8 mouse cellular contexts compared by ENCODE assay signal in the genomic region with DNA sequence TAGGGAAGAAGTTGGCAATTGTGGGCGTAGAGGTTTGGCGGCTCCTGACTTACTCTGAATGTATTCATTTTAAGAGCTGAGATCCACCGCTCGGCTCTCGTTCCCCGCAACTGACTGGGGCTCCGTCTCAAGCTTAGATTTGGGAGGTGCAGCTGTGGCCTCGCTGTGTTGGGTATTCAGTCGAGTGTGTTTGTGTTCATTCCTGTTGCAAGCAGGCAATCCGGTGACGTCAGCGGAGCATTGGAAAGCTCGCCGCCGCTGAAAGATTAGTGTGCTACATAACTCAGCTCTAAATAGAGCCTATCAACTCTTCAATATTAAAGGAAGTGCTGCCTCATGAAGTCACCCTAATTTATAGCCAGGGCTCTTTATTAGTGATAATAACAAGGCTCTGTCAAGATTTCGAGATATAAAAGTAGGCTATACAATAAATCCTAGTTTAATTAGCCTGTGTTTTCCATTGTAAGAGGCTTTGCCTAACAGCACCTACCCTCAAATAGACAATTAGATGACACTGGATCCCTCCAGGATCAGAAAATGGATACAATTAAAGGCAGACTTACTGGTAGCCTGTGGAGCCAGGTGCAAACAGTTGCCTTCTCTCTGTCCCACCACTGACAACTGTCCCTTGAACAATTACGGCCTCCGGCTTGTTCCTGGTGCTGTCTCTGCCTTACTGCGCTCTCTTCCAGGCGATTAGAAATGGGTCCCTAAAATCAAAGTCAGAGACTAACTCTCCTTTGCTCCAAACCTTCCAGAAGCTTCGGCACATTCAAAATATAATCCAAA. TPM values are rescaled to one million over a fixed set of nuclear protein-coding genes. Genes with fewer than 3 reads are reported as not detected.
DNase-seq lines count a peak whose midpoint lies in the region; ATAC-seq and TF ChIP-seq lines count a peak whose summit lies in the region.

No protein-coding gene starts in this region.

- H3K4me3 ChIP-seq in hindbrain, postnatal 0 days (ENCODE audit: low read length), result no peak overlapping the region
- no peak overlapping the region for H3K4me3 ChIP-seq in hindbrain, embryonic 14.5 days (replicated peaks; ENCODE audit: low read length)
- peak overlapping the region; percentile 25 for H3K4me3 ChIP-seq in forebrain, embryonic 16.5 days (replicated peaks; ENCODE audit: low read length)

- intact Hi-C loops in left cerebral cortex, postnatal 36 days (cut with DNase I), result no loop called here

- no peaks in the 10 kb centered on the region for H3K9me3 ChIP-seq in hindbrain, postnatal 0 days (ENCODE audit: low read length)
- H3K9me3 ChIP-seq in hindbrain, embryonic 14.5 days (ENCODE audit: control insufficient read depth, low read length), result no peaks in the 10 kb centered on the region
- H3K9me3 ChIP-seq in forebrain, embryonic 16.5 days (ENCODE audit: control insufficient read depth, low read length), result no peaks in the 10 kb centered on the region

- peak overlapping the region; percentile 25 for H3K4me2 ChIP-seq in hindbrain, postnatal 0 days (ENCODE audit: low read depth, low read length)
- H3K4me2 ChIP-seq in hindbrain, embryonic 14.5 days (replicated peaks), result no peak overlapping the region
- peak overlapping the region; percentile 48 for H3K4me2 ChIP-seq in forebrain, embryonic 16.5 days (ENCODE audit: low read length)

- H3K27ac ChIP-seq in hindbrain, postnatal 0 days, result no peak overlapping the region
- H3K27ac ChIP-seq in hindbrain, embryonic 14.5 days, result no peak overlapping the region
- H3K27ac ChIP-seq in forebrain, embryonic 16.5 days (ENCODE audit: low read length), result no peak overlapping the region

- H3K4me1 ChIP-seq in hindbrain, postnatal 0 days (ENCODE audit: insufficient read depth, low read length), result no peaks in the 10 kb centered on the region
- no peaks in the 10 kb centered on the region for H3K4me1 ChIP-seq in hindbrain, embryonic 14.5 days (replicated peaks; ENCODE audit: control insufficient read depth, insufficient read depth, low read length)
- H3K4me1 ChIP-seq in forebrain, embryonic 16.5 days (replicated peaks; ENCODE audit: control insufficient read depth, insufficient read depth, low read length), result peaks cover 4% of the 10 kb centered on the region; the same call in 1 of the 2 replicates

- no peak for TF ChIP-seq CTCF in hindbrain, postnatal 0 days (IDR thresholded peaks at IDR 0.05; ENCODE audit: low read depth)

- WGBS in hindbrain, postnatal 0 days, result 78% methylated on average over 21 of the region's 21 CpGs
- 75% methylated on average over 21 of the region's 21 CpGs for WGBS in hindbrain, embryonic 14.5 days
- 47% methylated on average over 21 of the region's 21 CpGs for WGBS in forebrain, embryonic 16.5 days

- peak; percentile 34 for DNase-seq in hindbrain, postnatal 0 days (ENCODE audit: low spot score)
- DNase-seq in hindbrain, embryonic 14.5 days (ENCODE audit: low spot score), result no peak
- DNase-seq in brain, adult 2 months (ENCODE audit: low read depth, low spot score), result peak; percentile 62
- DNase-seq in left cerebral cortex, postnatal 36 days (ENCODE audit: low spot score in 2 of 2), result peak; percentile 18 to 33
- DNase-seq in telencephalon, adult 2 months (ENCODE audit: low read depth, low spot score), result peak; percentile 34
- no peak for DNase-seq in testis, postnatal 10 days (ENCODE audit: low spot score)

- ATAC-seq in hindbrain, postnatal 0 days, result no peak
- ATAC-seq in hindbrain, embryonic 14.5 days (ENCODE audit: low FRiP score), result no peak; the same call in 1 of the 2 replicates
- peak; percentile 74 for ATAC-seq in forebrain, embryonic 16.5 days
- no peak for ATAC-seq in granulocyte monocyte progenitor cell, adult 5-6 weeks (replicated peaks; ENCODE audit: poor library complexity, severe bottlenecking)

- no peak overlapping the region for H3K9ac ChIP-seq in hindbrain, postnatal 0 days (replicated peaks; ENCODE audit: low read length)
- H3K9ac ChIP-seq in hindbrain, embryonic 14.5 days, result no peak overlapping the region
- 0 out of 2 replicates have a peak overlapping the region, but pooled peaks have one; percentile 9 for H3K9ac ChIP-seq in forebrain, embryonic 16.5 days (replicated peaks; ENCODE audit: low read depth, low read length)

- no peaks in the 10 kb centered on the region for H3K36me3 ChIP-seq in hindbrain, postnatal 0 days (ENCODE audit: insufficient read depth, low read length)
- no peaks in the 10 kb centered on the region for H3K36me3 ChIP-seq in hindbrain, embryonic 14.5 days (replicated peaks; ENCODE audit: control insufficient read depth, insufficient read depth)
- no peaks in the 10 kb centered on the region for H3K36me3 ChIP-seq in forebrain, embryonic 16.5 days (ENCODE audit: control insufficient read depth, insufficient read depth)

- no peaks in the 10 kb centered on the region for H3K27me3 ChIP-seq in hindbrain, postnatal 0 days (ENCODE audit: insufficient read depth, low read length)
- no peaks in the 10 kb centered on the region for H3K27me3 ChIP-seq in hindbrain, embryonic 14.5 days (ENCODE audit: control insufficient read depth, insufficient read depth, low read length)
- 0 out of 2 replicates have a peak, but pooled peaks cover 3% of the 10 kb centered on the region for H3K27me3 ChIP-seq in forebrain, embryonic 16.5 days (replicated peaks; ENCODE audit: control insufficient read depth, insufficient read depth, low read length)

RNA-seq across cellular contexts. Expression of a gene that starts 36.4 kb away (rescaled TPM):
- 36.5 and 46.2 TPM in 2 replicates for total RNA-seq in hindbrain, postnatal 0 days (2014; rRNA removed)
- polyA plus RNA-seq in hindbrain, postnatal 0 days (2015; fragmentation: Nextera tagmentation; extraction: Ambion mirVana), result 62.0 and 63.3 TPM in 2 replicates
- 59.7 and 69.0 TPM in 2 replicates for polyA plus RNA-seq in hindbrain, embryonic 14.5 days (2014; fragmentation: Nextera tagmentation; extraction: Ambion mirVana)
- 40.2 and 46.7 TPM in 2 replicates for polyA plus RNA-seq in forebrain, embryonic 16.5 days (2015; fragmentation: Nextera tagmentation; extraction: Ambion mirVana)
- total RNA-seq in left cerebral cortex, postnatal 36 days (2021), result 10 to 100 TPM; 33.1 to 38.4 TPM
- total RNA-seq in granulocyte monocyte progenitor cell, adult 5-6 weeks (2014; fragmentation: Nextera tagmentation), result 5.6 and 9.2 TPM in 2 replicates
- total RNA-seq in granulocyte monocyte progenitor cell, adult 5-6 weeks (2017), result 10.6 and 13.0 TPM in 2 replicates

RNA-seq across cellular contexts. Expression of a gene that starts 53.5 kb away (rescaled TPM):
- total RNA-seq in hindbrain, postnatal 0 days (2014; rRNA removed), result 8.3 and 10.4 TPM in 2 replicates
- 8.7 and 9.7 TPM in 2 replicates for polyA plus RNA-seq in hindbrain, postnatal 0 days (2015; fragmentation: Nextera tagmentation; extraction: Ambion mirVana)
- polyA plus RNA-seq in hindbrain, embryonic 14.5 days (2014; fragmentation: Nextera tagmentation; extraction: Ambion mirVana), result 4.3 TPM in 2 replicates
- 14.4 and 15.6 TPM in 2 replicates for polyA plus RNA-seq in forebrain, embryonic 16.5 days (2015; fragmentation: Nextera tagmentation; extraction: Ambion mirVana)
- total RNA-seq in left cerebral cortex, postnatal 36 days (2021), result 1 to 10 TPM; 1.5 to 1.8 TPM
- total RNA-seq in granulocyte monocyte progenitor cell, adult 5-6 weeks (2014; fragmentation: Nextera tagmentation), result 0.26 and 0.36 TPM in 2 replicates
- 0.82 and 1.2 TPM in 2 replicates for total RNA-seq in granulocyte monocyte progenitor cell, adult 5-6 weeks (2017)

Comparison
In these comparisons a context has a peak if more than half of its experiments do, and no peak if none do; other contexts are left out.
1. DNase-seq: peak in hindbrain, postnatal 0 days (single experiment), brain, adult 2 months (single experiment), left cerebral cortex, postnatal 36 days (2 of 2) and telencephalon, adult 2 months (single experiment); none in hindbrain, embryonic 14.5 days (single experiment) and testis, postnatal 10 days (single experiment).